Mouse (Mus musculus) E14TG2a.4 (cell line): Measurements from ENCODE around the gene Cbwd1.

ENCODE experiments used
- H3K27me3 ChIP-seq: 2 replicates; pipeline ENCODE4 v1.6.1; 2014; ENCODE audit warnings: low read length, control low read depth; ENCODE audit not compliant: insufficient read depth
- H3K36me3 ChIP-seq: 2 replicates; pipeline ENCODE4 v1.6.1; 2014; ENCODE audit warnings: low read length, control low read depth; ENCODE audit not compliant: insufficient read depth
- H3K4me1 ChIP-seq: replicated peaks from 2 replicates; pipeline ENCODE4 v1.6.1; 2014; ENCODE audit warnings: low read depth, low read length, control low read depth
- H3K4me3 ChIP-seq: replicated peaks from 2 replicates; pipeline ENCODE4 v1.5.1; 2014; ENCODE audit warnings: mild to moderate bottlenecking, low read length
- H3K9me3 ChIP-seq: 2 replicates; pipeline ENCODE4 v1.6.1; 2014; ENCODE audit warnings: low read length, control low read depth
- CTCF ChIP-seq: conservative IDR thresholded peaks from 2 replicates; pipeline ENCODE4 v1.5.1; 2014; ENCODE audit warnings: low read length
- NANOG ChIP-seq: IDR thresholded peaks from 2 replicates; pipeline ENCODE4 v1.6.1; 2014; ENCODE audit warnings: borderline replicate concordance, low read length, mixed read lengths
- POU5F1 ChIP-seq: IDR thresholded peaks from 2 replicates; pipeline ENCODE4 v1.6.1; 2014; ENCODE audit warnings: low read length, borderline replicate concordance

Gene Cbwd1

DNA sequence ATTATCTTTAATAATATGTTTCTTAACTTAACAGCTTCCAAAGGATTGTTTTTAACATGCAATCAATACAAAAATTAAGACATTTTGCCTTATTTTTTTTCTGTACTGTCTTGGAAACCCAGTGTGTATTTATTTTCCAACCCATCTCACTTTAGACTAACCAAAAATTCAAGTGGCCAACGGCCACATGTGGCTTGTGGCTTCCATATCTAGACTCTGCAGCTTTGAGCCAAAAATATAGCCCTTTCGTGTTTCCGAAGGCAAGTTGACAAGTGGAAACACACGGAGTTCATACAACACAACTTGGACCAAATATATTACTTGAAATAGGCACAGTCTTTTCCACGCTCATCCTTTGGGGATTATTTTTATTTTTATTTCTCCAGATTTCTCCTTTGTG, 37.2 kb upstream of the Cbwd1 start:
- Histone ChIP-seq H3K4me3 (no peak overlapping the region), H3K4me1 (peaks cover 6% of the 10 kb centered on the region; the same call in 1 of the 2 replicates), H3K27me3 (peaks cover 63% of the 10 kb centered on the region), H3K9me3 (0 out of 2 replicates have a peak, but pooled peaks cover 5% of the 10 kb centered on the region), H3K36me3 (no peaks in the 10 kb centered on the region)
- TF ChIP-seq POU5F1: no peak
- no peak for TF ChIP-seq CTCF
- no peak for TF ChIP-seq NANOG

- 0 out of 2 replicates have a peak, but pooled peaks cover 5% of the 10 kb centered on the region for H3K9me3 ChIP-seq
- no peaks in the 10 kb centered on the region for H3K36me3 ChIP-seq
- peaks cover 54% of the 10 kb centered on the region for H3K27me3 ChIP-seq
- H3K4me1 ChIP-seq: peaks cover 6% of the 10 kb centered on the region; the same call in 1 of the 2 replicates
- H3K4me3 ChIP-seq: no peak overlapping the region
- TF ChIP-seq POU5F1 (no peak), NANOG (no peak), CTCF (no peak)
Observed at GRCm38 (mm10) chr19:24996815-24997704, 35.6 kb upstream of the Cbwd1 start.

- Histone ChIP-seq H3K4me3 (no peak overlapping the region), H3K36me3 (no peaks in the 10 kb centered on the region), H3K4me1 (peaks cover 2% of the 10 kb centered on the region; the same call in 1 of the 2 replicates), H3K9me3 (no peaks in the 10 kb centered on the region), H3K27me3 (peaks cover 35% of the 10 kb centered on the region)
- no peak for TF ChIP-seq NANOG
- no peak for TF ChIP-seq CTCF
- no peak for TF ChIP-seq POU5F1
Observed at GRCm38 (mm10) chr19:24994900-24995299, 33.5 kb upstream of the Cbwd1 start.

DNA sequence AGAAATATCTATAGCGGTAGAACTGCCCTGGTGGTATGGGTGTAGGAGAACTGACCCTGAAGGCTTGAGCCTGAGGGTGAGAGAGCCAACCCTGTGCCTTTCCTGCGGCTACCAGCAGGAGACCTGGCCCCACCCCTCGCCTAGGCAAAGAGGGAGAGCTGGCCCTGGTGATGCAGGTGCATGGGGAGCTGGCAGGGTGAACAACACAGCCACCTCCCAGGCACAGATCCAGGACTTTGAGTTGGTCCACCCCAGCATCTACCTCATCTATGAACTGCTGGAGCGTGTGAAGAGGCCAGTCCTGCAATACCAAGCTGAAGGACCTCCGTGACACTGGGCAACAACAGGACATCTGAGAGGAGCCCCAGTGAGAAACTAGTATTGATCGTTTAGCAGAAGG, 32.1 kb upstream of the Cbwd1 start:
- Histone ChIP-seq H3K27me3 (peaks cover 25% of the 10 kb centered on the region), H3K4me1 (no peaks in the 10 kb centered on the region; the same call in 1 of the 2 replicates), H3K4me3 (no peak overlapping the region), H3K36me3 (no peaks in the 10 kb centered on the region), H3K9me3 (no peaks in the 10 kb centered on the region)
- TF ChIP-seq CTCF: no peak
- no peak for TF ChIP-seq POU5F1
- TF ChIP-seq NANOG: no peak

DNA sequence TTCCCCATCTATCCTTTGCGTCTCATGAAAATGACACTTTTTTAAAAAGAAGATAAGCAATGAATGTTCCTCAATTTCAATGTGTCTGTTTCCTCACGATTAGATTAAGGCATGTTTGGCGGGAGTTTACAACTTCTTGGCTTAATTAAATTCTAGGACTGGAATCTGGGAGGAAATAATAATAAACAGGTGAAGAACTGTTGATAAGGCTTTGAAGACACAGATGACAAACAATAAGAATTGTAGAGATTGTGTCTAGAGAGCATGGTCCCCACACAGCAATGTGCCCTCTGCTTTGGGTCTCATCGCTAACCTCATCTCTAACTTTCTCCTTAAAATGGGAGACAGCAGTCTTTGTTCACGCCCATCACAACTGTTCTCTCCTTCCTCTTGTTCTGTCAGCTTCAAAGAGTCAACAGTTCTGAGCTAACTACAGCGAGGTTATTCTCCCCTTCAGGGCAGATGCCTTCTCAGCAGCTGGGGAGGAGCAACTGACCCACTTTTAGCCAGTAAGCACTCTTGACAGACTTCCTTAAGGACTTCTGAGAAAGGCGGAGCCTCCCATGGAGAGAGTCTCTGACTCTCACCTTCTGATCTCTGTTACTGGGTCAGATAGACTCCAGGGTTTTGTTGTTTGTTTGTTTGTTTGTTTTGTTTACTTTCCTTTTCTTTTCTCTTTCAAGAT, 28.9 kb upstream of the Cbwd1 start:
- peaks cover 3% of the 10 kb centered on the region; the same call in 1 of the 2 replicates for H3K27me3 ChIP-seq
- no peaks in the 10 kb centered on the region for H3K36me3 ChIP-seq
- no peak for TF ChIP-seq POU5F1
- no peak for TF ChIP-seq CTCF
- no peak for TF ChIP-seq NANOG
- H3K4me3 ChIP-seq: no peak overlapping the region
- H3K4me1 ChIP-seq: no peaks in the 10 kb centered on the region; the same call in 1 of the 2 replicates
- no peaks in the 10 kb centered on the region for H3K9me3 ChIP-seq

DNA sequence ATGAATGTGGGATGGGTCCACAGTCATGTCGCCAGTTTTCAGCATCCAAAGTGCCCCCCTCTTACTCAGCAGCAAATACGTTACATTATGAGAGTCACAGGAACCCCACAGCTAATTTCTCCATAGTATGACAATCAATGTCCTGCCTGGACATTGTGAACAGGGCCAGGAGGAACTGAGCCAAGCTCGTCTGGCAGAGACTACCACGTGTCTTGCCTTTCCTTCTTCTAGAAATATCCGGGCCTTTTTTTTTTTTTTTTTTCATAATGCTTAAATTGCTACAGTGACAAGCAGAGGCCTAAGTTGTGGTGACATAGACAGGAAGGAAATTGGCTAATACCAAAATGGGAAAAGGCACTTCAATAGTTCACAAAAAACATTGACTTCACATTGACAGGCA, 27.4 kb upstream of the Cbwd1 start:
- TF ChIP-seq POU5F1 (no peak), CTCF (no peak), NANOG (no peak)
- H3K4me3 ChIP-seq: no peak overlapping the region
- no peaks in the 10 kb centered on the region for H3K9me3 ChIP-seq
- no peaks in the 10 kb centered on the region for H3K36me3 ChIP-seq
- H3K27me3 ChIP-seq: peaks cover 3% of the 10 kb centered on the region; the same call in 1 of the 2 replicates
- no peaks in the 10 kb centered on the region; the same call in 1 of the 2 replicates for H3K4me1 ChIP-seq

DNA sequence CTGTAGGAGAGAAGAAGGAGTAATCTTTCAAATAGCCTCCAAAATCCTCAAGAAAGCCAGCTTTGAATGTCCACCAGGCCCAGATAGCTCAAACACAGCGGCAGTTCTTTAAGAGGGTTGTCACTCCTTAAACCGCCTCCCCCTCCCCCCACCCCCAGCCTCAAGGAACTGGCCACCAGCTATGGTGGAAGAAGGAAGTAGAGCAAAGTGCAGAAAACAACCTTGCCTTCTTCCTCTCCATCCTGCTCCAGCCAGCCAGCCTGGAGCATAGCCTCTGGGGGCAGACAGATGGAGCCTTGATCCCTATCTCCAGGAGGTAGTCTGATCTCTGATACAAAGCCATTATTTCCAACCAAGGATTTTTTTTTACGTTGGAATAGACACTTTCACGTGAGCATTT, 25.9 kb upstream of the Cbwd1 start:
- Histone ChIP-seq H3K27me3 (peaks cover 3% of the 10 kb centered on the region; the same call in 1 of the 2 replicates), H3K9me3 (no peaks in the 10 kb centered on the region), H3K4me1 (no peaks in the 10 kb centered on the region)

GRCm38 (mm10) chr19:24985045-24985444, 23.6 kb upstream of the Cbwd1 start:
- Histone ChIP-seq H3K36me3 (no peaks in the 10 kb centered on the region), H3K4me3 (no peak overlapping the region), H3K4me1 (peaks cover 6% of the 10 kb centered on the region), H3K27me3 (no peaks in the 10 kb centered on the region; the same call in 1 of the 2 replicates), H3K9me3 (no peaks in the 10 kb centered on the region)
- no peak for TF ChIP-seq POU5F1
- no peak for TF ChIP-seq CTCF
- no peak for TF ChIP-seq NANOG

More for the DNA sequence above, 25.9 kb upstream of the Cbwd1 start:
- Histone ChIP-seq H3K4me3 (no peak overlapping the region), H3K36me3 (no peaks in the 10 kb centered on the region)
- TF ChIP-seq NANOG: no peak
- no peak for TF ChIP-seq CTCF
- no peak for TF ChIP-seq POU5F1
